Mouse (Mus musculus) lung, adult 2 months (tissue): ENCODE data around the gene Kidins220.

Experiments used
- CTCF ChIP-seq: fragments of 200-500 bp; IDR thresholded peaks from 2 replicates; pipeline ENCODE4 v1.5.1; 2011; ENCODE audit warnings: mild to moderate bottlenecking, low read length, control low read depth; ENCODE audit not compliant: insufficient read depth
- POLR2A ChIP-seq: fragments of 200-500 bp; IDR thresholded peaks from 2 replicates; pipeline ENCODE4 v1.6.1; 2011; ENCODE audit warnings: low read depth, mild to moderate bottlenecking, control low read depth, low read length, borderline replicate concordance; ENCODE audit errors: extremely low read depth

DNA sequence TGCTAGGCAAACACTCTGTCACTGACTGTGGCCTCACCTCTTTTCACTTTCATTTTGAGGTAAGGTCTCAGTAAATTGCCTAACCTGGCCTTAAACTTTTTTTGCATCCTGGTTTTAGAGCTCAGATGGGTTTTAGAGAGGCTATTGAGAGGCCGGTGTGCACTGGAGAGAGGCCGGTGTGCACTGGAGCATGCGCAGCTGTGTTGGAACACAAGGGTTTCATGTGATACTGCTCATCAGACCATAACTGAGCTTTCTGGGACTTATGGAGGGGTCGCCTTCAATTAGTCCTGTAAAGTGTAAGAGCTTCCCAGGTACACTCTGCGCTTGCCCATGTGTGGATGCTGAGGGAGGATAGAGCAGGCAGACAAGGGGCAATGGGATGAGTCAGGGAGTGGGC, 62.5 kb downstream of the Kidins220 start:
- no peak for TF ChIP-seq POLR2A
- TF ChIP-seq CTCF = no peak
